Mouse (Mus musculus) cerebellum, adult 2 months (tissue): Measurements from ENCODE around the gene Tmem221. TPM values are rescaled to one million over a fixed set of nuclear protein-coding genes. Genes with fewer than 3 reads are reported as not detected.
A peak's percentile ranks its signal among the peaks of the same experiment; 100 is the strongest.

Experiments used
- DNase-seq, 2 experiments: peaks; one replicate each; pipeline ENCODE4 v3.0.0; 2021
- H3K27ac ChIP-seq: fragments of 200-500 bp; 2 replicates; pipeline ENCODE4 v1.5.1; 2012; ENCODE audit warnings: low read length, control low read depth, inconsistent platforms; ENCODE audit not compliant: insufficient read depth
- H3K27me3 ChIP-seq: fragments of 200-500 bp; 2 replicates; pipeline ENCODE4 v1.6.1; 2012; ENCODE audit warnings: inconsistent platforms, mild to moderate bottlenecking, low read length, moderate library complexity; ENCODE audit not compliant: control insufficient read depth, insufficient read depth
- H3K4me1 ChIP-seq: fragments of 200-500 bp; 2 replicates; pipeline ENCODE4 v1.6.1; 2011; ENCODE audit warnings: low read length; ENCODE audit not compliant: control insufficient read depth, insufficient read depth
- H3K4me3 ChIP-seq: fragments of 200-500 bp; replicated peaks from 2 replicates; pipeline ENCODE3; 2011; ENCODE audit warnings: mild to moderate bottlenecking, low read depth, low read length, control low read depth; ENCODE audit not compliant: insufficient read depth
- CTCF ChIP-seq: fragments of 200-500 bp; IDR thresholded peaks from 2 replicates; pipeline ENCODE4 v1.5.1; 2011; ENCODE audit warnings: low read depth, mild to moderate bottlenecking, control low read depth, low read length, moderate library complexity, borderline replicate concordance; ENCODE audit not compliant: insufficient read depth
- POLR2A ChIP-seq: fragments of 200-500 bp; IDR thresholded peaks from 2 replicates; pipeline ENCODE4 v1.6.1; 2011; ENCODE audit warnings: low read length, control low read depth, borderline replicate concordance; ENCODE audit not compliant: insufficient read depth
- WGBS: fragments of 180-500 bp; shearing (Covaris S2); methylation state at CpG from one replicate; pipeline ENCODE4 v1.1.7; 2018; 5-methylcytosine and 5-hydroxymethylcytosine counted together
- polyA plus RNA-seq: library from polyadenylated mRNA; depleted of rRNA; stranded (reverse); fragments of >200 nt; gene quantifications from 2 replicates; pipeline ENCODE4 v1.2.3, GENCODE M21; 2012

Tmem221 gene
- polyA plus RNA-seq, 1 experiment, result 0.26 TPM

- no peak for TF ChIP-seq POLR2A
- TF ChIP-seq CTCF, result no peak
- Histone ChIP-seq H3K4me3 (no peak overlapping the region), H3K4me1 (peaks cover 14% of the 10 kb centered on the region), H3K27me3 (no peaks in the 10 kb centered on the region), H3K27ac (no peak overlapping the region)
- 83% methylated on average over 4 of the region's 4 CpGs for WGBS
- no peak for DNase-seq
These were observed 38.1 kb upstream of the Tmem221 start for GRCm38 (mm10) chr8:71596798-71597197.

GRCm38 (mm10) chr8:71596384-71596783 lies 37.7 kb upstream of the Tmem221 start:
- DNase-seq, result no peak
- WGBS, result 51% methylated on average over 6 of the region's 6 CpGs
- H3K4me3 ChIP-seq, result no peak overlapping the region
- no peaks in the 10 kb centered on the region for H3K27me3 ChIP-seq
- no peak for TF ChIP-seq CTCF
- no peak for TF ChIP-seq POLR2A
- H3K27ac ChIP-seq, result no peak overlapping the region
- peaks cover 14% of the 10 kb centered on the region for H3K4me1 ChIP-seq

GRCm38 (mm10) chr8:71595862-71596261 lies 37.2 kb upstream of the Tmem221 start:
- H3K4me1 ChIP-seq, result peaks cover 14% of the 10 kb centered on the region
- 6% methylated on average over 27 of the region's 27 CpGs for WGBS
- TF ChIP-seq CTCF, result peak; percentile 98
- no peak for TF ChIP-seq POLR2A
- H3K27me3 ChIP-seq, result no peaks in the 10 kb centered on the region
- H3K4me3 ChIP-seq, result peak overlapping the region; percentile 26
- peak; percentile 88 to 94 for DNase-seq
- no peak overlapping the region for H3K27ac ChIP-seq

GRCm38 (mm10) chr8:71594324-71594722 lies 35.7 kb upstream of the Tmem221 start:
- Histone ChIP-seq H3K27ac (no peak overlapping the region), H3K27me3 (no peaks in the 10 kb centered on the region), H3K4me3 (no peak overlapping the region), H3K4me1 (peaks cover 18% of the 10 kb centered on the region)
- no peak for TF ChIP-seq CTCF
- no peak for TF ChIP-seq POLR2A
- no peak for DNase-seq
- 95% methylated on average over 4 of the region's 4 CpGs for WGBS

GRCm38 (mm10) chr8:71593556-71594323 lies 35.1 kb upstream of the Tmem221 start:
- H3K27ac ChIP-seq, result no peak overlapping the region
- H3K4me1 ChIP-seq, result peaks cover 18% of the 10 kb centered on the region
- WGBS, result 72% methylated on average over 8 of the region's 8 CpGs
- H3K27me3 ChIP-seq, result no peaks in the 10 kb centered on the region
- no peak for DNase-seq
- H3K4me3 ChIP-seq, result no peak overlapping the region
- no peak for TF ChIP-seq CTCF
- no peak for TF ChIP-seq POLR2A

- WGBS, result 2% methylated on average over 60 of the region's 60 CpGs
- no peak for TF ChIP-seq CTCF
- peaks cover 16% of the 10 kb centered on the region for H3K4me1 ChIP-seq
- peak; percentile 93 to 95 for DNase-seq
- peak overlapping the region; percentile 65 for H3K4me3 ChIP-seq
- H3K27ac ChIP-seq, result peak overlapping the region; percentile 90
- H3K27me3 ChIP-seq, result no peaks in the 10 kb centered on the region
These were observed 33.9 kb upstream of the Tmem221 start for GRCm38 (mm10) chr8:71592374-71593170.

- under 1% methylated on average over 71 of the region's 71 CpGs for WGBS
- TF ChIP-seq CTCF (no peak), POLR2A (peak; percentile 74; the same call in 1 of the 2 replicates)
- peak; percentile 98 for DNase-seq
- no peaks in the 10 kb centered on the region for H3K27me3 ChIP-seq
- peak within 1 kb of the TSS; percentile 71 for H3K4me3 ChIP-seq
- H3K4me1 ChIP-seq, result peaks cover 14% of the 10 kb centered on the region
- peak within 1 kb of the TSS; percentile 90 for H3K27ac ChIP-seq
These were observed 33.1 kb upstream of the Tmem221 start, which contains the start of gene Pgls for GRCm38 (mm10) chr8:71591471-71592373. Gene Pgls (plus strand): TSS chr8:71592176.
